Mouse (Mus musculus): ENCODE measurements at regions not wholly inside any gene's neighbourhood (a gene's known extent, or its start where the extent isn't known, plus 50 kb on each side); places are given as distances from the start of the nearest gene placed in this dataset.
"Not testable (repeated sequence)": the region's sequence is repeated elsewhere in the genome, so short reads cannot be mapped to it uniquely, and the experiment has no call there.

GRCm38 (mm10) chr15:5872042-5872441 lies 427.5 kb upstream of the Dab2 start:
- no peak for DNase-seq

DNA sequence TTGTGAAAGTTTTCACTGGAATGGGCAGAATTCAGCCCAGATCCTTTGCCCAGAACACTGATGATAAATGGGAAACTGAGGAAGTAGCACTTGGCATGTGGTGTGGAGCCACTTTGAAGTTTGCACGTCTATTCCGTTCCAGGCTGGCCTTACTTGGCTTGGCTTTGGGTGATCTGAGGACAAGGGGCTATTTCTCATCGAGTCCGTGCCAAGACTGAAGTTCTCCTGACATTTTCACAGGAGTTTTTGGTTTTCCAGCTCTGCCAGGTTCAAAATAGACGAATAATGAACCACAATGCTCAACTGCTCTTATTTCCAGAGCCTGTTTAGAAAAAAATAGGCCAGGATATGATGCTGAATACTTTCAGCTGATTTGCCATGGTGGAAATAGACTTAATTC lies 421.8 kb upstream of the Dab2 start:
- no peak for DNase-seq

GRCm38 (mm10) chr15:5891188-5891587 lies 408.4 kb upstream of the Dab2 start:
- no peak for DNase-seq

DNA sequence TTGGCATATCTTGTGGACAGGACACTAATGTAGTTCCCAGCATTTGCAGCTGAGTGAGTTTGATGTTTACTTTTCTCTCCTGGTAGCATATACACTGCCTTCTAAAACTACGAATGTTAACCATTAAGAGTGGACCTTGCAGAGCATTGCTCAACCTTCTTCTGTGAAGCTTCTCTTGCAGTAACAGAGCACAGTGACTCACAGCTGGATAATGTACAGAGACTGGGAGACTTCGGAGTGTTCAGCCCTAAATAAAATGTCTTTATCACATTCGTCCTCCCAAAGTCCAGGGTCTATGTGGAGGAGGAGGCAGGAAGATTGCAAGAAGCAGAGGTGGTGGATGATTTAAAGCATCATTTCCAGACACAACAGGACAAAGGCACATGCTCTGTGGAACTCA lies 407.6 kb upstream of the Dab2 start:
- no peak for DNase-seq

DNA sequence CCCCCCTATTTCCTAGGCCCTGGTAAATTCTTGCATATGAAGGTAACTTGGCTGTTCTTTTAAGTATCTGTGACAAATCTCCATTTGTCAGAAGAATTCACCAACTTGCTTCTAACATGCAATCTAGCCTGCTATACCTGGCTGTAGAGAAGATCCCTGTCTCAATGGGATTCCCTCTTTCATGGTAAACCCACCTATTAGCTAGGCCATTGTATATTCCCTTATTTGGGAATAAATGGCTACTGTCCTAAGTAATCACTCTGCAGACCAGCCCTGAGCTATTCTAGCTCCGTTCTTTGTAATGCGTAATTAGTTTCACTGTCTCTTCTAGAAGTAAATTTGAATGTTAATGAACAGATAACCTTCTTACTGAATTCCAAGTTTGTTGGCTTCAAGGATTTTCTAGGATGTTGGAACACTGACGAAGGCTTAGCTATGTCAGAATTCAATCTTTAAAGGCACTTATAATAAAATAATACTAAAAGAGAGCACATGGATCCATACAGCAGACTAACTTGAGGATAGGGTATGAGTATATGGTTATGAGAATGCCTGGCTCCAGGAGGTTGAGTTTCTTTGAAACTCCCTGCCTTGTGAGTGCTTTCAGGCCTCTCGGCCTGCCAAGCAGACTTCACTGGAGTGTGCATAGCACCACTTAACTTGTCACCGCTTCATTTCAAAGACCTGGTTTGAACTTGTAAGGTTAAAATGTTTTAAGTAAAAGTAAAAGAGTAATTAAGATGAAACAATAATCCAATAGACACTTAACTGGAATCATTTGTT lies 403.7 kb upstream of the Dab2 start:
- not testable (repeated sequence) for DNase-seq

- DNase-seq: peak; percentile 49
Observed at GRCm38 (mm10) chr15:5915261-5915660, 384.3 kb upstream of the Dab2 start.

- no peak for DNase-seq
Observed at GRCm38 (mm10) chr15:5920058-5920457, 379.5 kb upstream of the Dab2 start.

- no peak for DNase-seq
Observed at GRCm38 (mm10) chr15:5927768-5928167, 371.8 kb upstream of the Dab2 start.

GRCm38 (mm10) chr15:5933586-5933985 lies 366.0 kb upstream of the Dab2 start:
- DNase-seq: no peak

GRCm38 (mm10) chr15:5940945-5941344 lies 358.6 kb upstream of the Dab2 start:
- no peak for DNase-seq

GRCm38 (mm10) chr15:5946650-5947049 lies 352.9 kb upstream of the Dab2 start:
- no peak for DNase-seq

DNA sequence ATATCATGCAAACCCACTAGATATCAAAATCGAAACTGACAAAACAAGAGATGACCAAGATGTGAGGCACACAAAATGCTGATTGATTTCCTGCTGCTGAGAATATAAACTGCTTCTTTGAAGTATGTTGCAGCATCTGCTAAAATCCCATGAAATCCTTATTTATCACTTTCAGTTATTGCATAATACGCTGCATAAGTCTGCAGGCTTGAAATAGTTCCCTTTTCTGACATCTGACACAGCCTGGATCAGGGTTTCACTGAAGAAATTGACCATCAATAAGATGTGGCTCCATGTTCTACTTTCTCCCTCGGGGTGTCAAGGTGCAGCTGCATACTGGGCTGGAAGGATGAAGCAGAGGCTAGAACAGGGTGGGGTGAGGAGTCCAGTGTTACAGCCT lies 348.7 kb upstream of the Dab2 start:
- DNase-seq: no peak

DNA sequence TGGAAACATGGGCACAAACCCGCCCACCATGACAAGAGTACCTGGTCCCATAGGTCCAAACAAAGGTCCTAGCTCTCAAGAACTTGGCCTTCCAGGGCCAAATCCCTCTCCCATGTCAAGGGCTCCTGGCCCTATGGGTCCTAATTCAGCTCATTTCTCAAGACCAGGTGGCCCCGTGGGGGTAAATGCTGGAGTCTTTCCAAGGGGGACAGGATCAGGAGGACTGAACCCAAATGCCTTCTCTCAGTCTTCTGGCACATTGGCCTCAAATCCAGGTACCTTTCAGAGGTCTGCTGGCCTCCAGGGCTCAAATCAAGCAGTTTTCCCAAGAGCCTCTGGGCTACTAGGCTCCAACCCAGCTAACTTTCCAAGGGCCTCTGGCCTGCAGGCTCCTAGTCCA lies 347.9 kb upstream of the Dab2 start:
- not testable (repeated sequence) for DNase-seq

GRCm38 (mm10) chr15:5953106-5953505 lies 346.5 kb upstream of the Dab2 start:
- no peak for DNase-seq

- no peak for DNase-seq
Observed at GRCm38 (mm10) chr15:5991351-5992065, 308.1 kb upstream of the Dab2 start.

GRCm38 (mm10) chr15:5992146-5992545 lies 307.4 kb upstream of the Dab2 start:
- not testable (repeated sequence) for DNase-seq

GRCm38 (mm10) chr15:6000816-6001215 lies 298.8 kb upstream of the Dab2 start:
- DNase-seq: no peak

GRCm38 (mm10) chr15:6001394-6001793 lies 298.2 kb upstream of the Dab2 start:
- DNase-seq: no peak

GRCm38 (mm10) chr15:6014982-6015381 lies 284.6 kb upstream of the Dab2 start:
- DNase-seq: no peak

DNA sequence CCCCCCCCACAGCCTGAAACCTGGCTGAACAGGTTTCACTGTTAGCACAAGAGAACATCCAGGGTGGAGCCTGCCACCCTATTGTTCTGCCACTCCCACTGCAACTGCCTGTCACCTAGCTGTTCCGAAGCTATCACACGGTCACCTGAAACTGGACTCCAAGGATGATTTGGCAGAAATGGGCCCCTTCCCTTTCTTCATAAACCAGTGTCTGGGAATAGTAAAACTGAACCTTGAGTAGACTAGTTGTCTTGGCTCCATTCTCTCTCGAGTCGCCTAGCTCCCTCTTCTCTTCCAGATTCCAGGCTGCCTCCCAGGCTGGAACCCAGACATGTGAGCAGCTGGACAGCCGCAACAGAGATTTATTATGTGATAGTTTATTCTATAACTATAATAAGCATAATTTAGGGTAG lies 282.9 kb upstream of the Dab2 start:
- no peak for DNase-seq

GRCm38 (mm10) chr15:6025543-6025942 lies 274.0 kb upstream of the Dab2 start:
- no peak for DNase-seq

GRCm38 (mm10) chr15:6029214-6029613 lies 270.4 kb upstream of the Dab2 start:
- DNase-seq: no peak

- no peak for DNase-seq
Observed at GRCm38 (mm10) chr15:6030396-6030795, 269.2 kb upstream of the Dab2 start.

- DNase-seq: no peak
Observed at GRCm38 (mm10) chr15:6034156-6034555, 265.4 kb upstream of the Dab2 start.
